8 mouse cellular contexts compared by ENCODE assay signal in genomic region chr3:88536103-88536930, GRCm38 (mm10). TPM values are rescaled to one million over a fixed set of nuclear protein-coding genes. Genes with fewer than 3 reads are reported as not detected.
A peak's percentile ranks its signal among the peaks of the same experiment; 100 is the strongest.
DNase-seq lines count a peak whose midpoint lies in the region; ATAC-seq and TF ChIP-seq lines count a peak whose summit lies in the region.

No protein-coding gene starts in this region.

- peak overlapping the region; percentile 51 for H3K9ac ChIP-seq in ES-Bruce4 (ENCODE audit: low read depth, poor library complexity, severe bottlenecking)
- peak overlapping the region; percentile 99 for H3K9ac ChIP-seq in forebrain, embryonic 12.5 days
- peak overlapping the region; percentile 57; the same call in 1 of the 2 replicates for H3K9ac ChIP-seq in heart, embryonic 14.5 days (ENCODE audit: low read length)
- H3K9ac ChIP-seq in kidney, postnatal 0 days (ENCODE audit: low read depth, low read length), result peak overlapping the region; percentile 23; the same call in 1 of the 2 replicates
- H3K9ac ChIP-seq in midbrain, embryonic 15.5 days, result peak overlapping the region; percentile 99

- TF ChIP-seq CTCF in ES-Bruce4 (IDR thresholded peaks at IDR 0.05; ENCODE audit: low read depth, low read length), result no peak
- no peak for TF ChIP-seq CTCF in kidney, postnatal 0 days (IDR thresholded peaks at IDR 0.05; ENCODE audit: low read depth)

- peak overlapping the region; percentile 93 for H3K4me2 ChIP-seq in forebrain, embryonic 12.5 days
- H3K4me2 ChIP-seq in heart, embryonic 14.5 days (ENCODE audit: low read length), result peak overlapping the region; percentile 68
- H3K4me2 ChIP-seq in kidney, postnatal 0 days (ENCODE audit: low read length), result peak overlapping the region; percentile 89
- H3K4me2 ChIP-seq in midbrain, embryonic 15.5 days, result peak overlapping the region; percentile 83

- peak overlapping the region; percentile 68 for H3K4me3 ChIP-seq in ES-Bruce4 (ENCODE audit: low read depth, low read length)
- H3K4me3 ChIP-seq in forebrain, embryonic 12.5 days (replicated peaks), result peak overlapping the region; percentile 93
- peak overlapping the region; percentile 29 for H3K4me3 ChIP-seq in heart, embryonic 14.5 days (ENCODE audit: control insufficient read depth in 1 of 2, insufficient read depth in 1 of 2, low read depth in 1 of 2, low read length in 2 of 2)
- H3K4me3 ChIP-seq in kidney, postnatal 0 days (replicated peaks; ENCODE audit: low read depth, low read length), result peak overlapping the region; percentile 21
- peak overlapping the region; percentile 65 for H3K4me3 ChIP-seq in midbrain, embryonic 15.5 days

- no peaks in the 10 kb centered on the region for H3K27me3 ChIP-seq in ES-Bruce4 (ENCODE audit: control insufficient read depth, insufficient read depth, low read length, poor library complexity, severe bottlenecking)
- H3K27me3 ChIP-seq in forebrain, embryonic 12.5 days, result no peaks in the 10 kb centered on the region
- H3K27me3 ChIP-seq in heart, embryonic 14.5 days (ENCODE audit: control insufficient read depth, insufficient read depth, low read length), result no peaks in the 10 kb centered on the region
- no peaks in the 10 kb centered on the region for H3K27me3 ChIP-seq in kidney, postnatal 0 days (ENCODE audit: insufficient read depth, low read length)
- no peaks in the 10 kb centered on the region for H3K27me3 ChIP-seq in midbrain, embryonic 15.5 days (replicated peaks)

- TF ChIP-seq POLR2A in ES-Bruce4 (IDR thresholded peaks at IDR 0.05; ENCODE audit: insufficient read depth, low read length), result peak; percentile 15

- H3K27ac ChIP-seq in ES-Bruce4 (ENCODE audit: insufficient read depth, low read length), result peak overlapping the region; percentile 24; the same call in 1 of the 2 replicates
- peak overlapping the region; percentile 99 for H3K27ac ChIP-seq in forebrain, embryonic 12.5 days
- 0 out of 4 replicates have a peak overlapping the region, but pooled peaks of 1 of the 2 experiments have one; percentile 24 for H3K27ac ChIP-seq in heart, embryonic 14.5 days (replicated peaks in 1 of 2; ENCODE audit: control insufficient read depth in 1 of 2, insufficient read depth in 1 of 2, low read depth in 2 of 2, low read length in 2 of 2)
- peak overlapping the region; percentile 26; the same call in 1 of the 2 replicates for H3K27ac ChIP-seq in kidney, postnatal 0 days
- peak overlapping the region; percentile 42 for H3K27ac ChIP-seq in midbrain, embryonic 15.5 days

- H3K36me3 ChIP-seq in ES-Bruce4 (ENCODE audit: control insufficient read depth, insufficient read depth, low read length, poor library complexity, severe bottlenecking), result peaks cover 8% of the 10 kb centered on the region; the same call in 1 of the 2 replicates
- H3K36me3 ChIP-seq in forebrain, embryonic 12.5 days (replicated peaks), result peaks cover 60% of the 10 kb centered on the region
- peaks cover 48% of the 10 kb centered on the region for H3K36me3 ChIP-seq in heart, embryonic 14.5 days (ENCODE audit: control insufficient read depth, insufficient read depth, low read length)
- peaks cover 18% of the 10 kb centered on the region; the same call in 1 of the 2 replicates for H3K36me3 ChIP-seq in kidney, postnatal 0 days (ENCODE audit: insufficient read depth, low read length)
- peaks cover 30% of the 10 kb centered on the region for H3K36me3 ChIP-seq in midbrain, embryonic 15.5 days (replicated peaks)

- ATAC-seq in forebrain, embryonic 12.5 days (ENCODE audit: low FRiP score), result no peak
- peak; percentile 10; the same call in 1 of the 2 replicates for ATAC-seq in heart, embryonic 14.5 days (ENCODE audit: insufficient number of reproducible peaks, insufficient read depth, low FRiP score, low read depth)
- ATAC-seq in kidney, postnatal 0 days (replicated peaks; ENCODE audit: low FRiP score, low read depth), result peak; percentile 25; the same call in 1 of the 2 replicates
- ATAC-seq in midbrain, embryonic 15.5 days (replicated peaks), result no peak

- peaks cover 22% of the 10 kb centered on the region for H3K4me1 ChIP-seq in ES-Bruce4 (ENCODE audit: control insufficient read depth, insufficient read depth, low read length)
- peaks cover 69% of the 10 kb centered on the region for H3K4me1 ChIP-seq in forebrain, embryonic 12.5 days
- H3K4me1 ChIP-seq in heart, embryonic 14.5 days (ENCODE audit: control insufficient read depth in 2 of 2, insufficient read depth in 2 of 2, low read length in 2 of 2), result peaks cover 27 to 58% of the 10 kb centered on the region in 2 experiments
- H3K4me1 ChIP-seq in kidney, postnatal 0 days (replicated peaks; ENCODE audit: insufficient read depth, low read length), result peaks cover 40% of the 10 kb centered on the region
- H3K4me1 ChIP-seq in midbrain, embryonic 15.5 days, result peaks cover 69% of the 10 kb centered on the region

- 6% methylated on average over 63 of the region's 64 CpGs for WGBS in forebrain, embryonic 12.5 days
- 6% methylated on average over 64 of the region's 64 CpGs for WGBS in heart, embryonic 14.5 days
- WGBS in kidney, postnatal 0 days, result 8% methylated on average over 64 of the region's 64 CpGs
- 3% methylated on average over 64 of the region's 64 CpGs for WGBS in midbrain, embryonic 15.5 days

- DNase-seq in c-Kit-positive CD71-positive TER-119-negative erythroid progenitor cells, embryonic 14.5 days (ENCODE audit: low read depth), result peak; percentile 74
- DNase-seq in kidney, postnatal 0 days (ENCODE audit: low spot score), result peak; percentile 83
- DNase-seq in liver, result peak; percentile 88
- peak; percentile 77 for DNase-seq in testis, postnatal 10 days (ENCODE audit: low spot score)

- H3K9me3 ChIP-seq in ES-Bruce4 (replicated peaks; ENCODE audit: control insufficient read depth, insufficient read depth, low read length, poor library complexity, severe bottlenecking), result no peaks in the 10 kb centered on the region
- H3K9me3 ChIP-seq in forebrain, embryonic 12.5 days, result no peaks in the 10 kb centered on the region
- H3K9me3 ChIP-seq in heart, embryonic 14.5 days (ENCODE audit: control insufficient read depth, low read length), result no peaks in the 10 kb centered on the region
- no peaks in the 10 kb centered on the region for H3K9me3 ChIP-seq in kidney, postnatal 0 days (replicated peaks; ENCODE audit: low read length)
- H3K9me3 ChIP-seq in midbrain, embryonic 15.5 days, result no peaks in the 10 kb centered on the region

- TF ChIP-seq EP300 in ES-Bruce4 (IDR thresholded peaks at IDR 0.05; ENCODE audit: insufficient read depth, low read depth, low read length), result 0 out of 2 replicates have a peak, but pooled peaks have one; percentile 38

RNA-seq across cellular contexts. Expression of gene Mex3a, which starts 4.1 kb away (rescaled TPM):
- 42.3 and 43.4 TPM in 2 replicates for polyA plus RNA-seq in ES-Bruce4 (2011; ENCODE audit: insufficient read depth, insufficient read length, low read depth, missing spikeins)
- polyA plus RNA-seq in forebrain, embryonic 12.5 days (2016; fragmentation: Nextera tagmentation; extraction: Ambion mirVana), result 51.0 and 53.2 TPM in 2 replicates
- 9.0 and 11.0 TPM in 2 replicates for polyA plus RNA-seq in heart, embryonic 14.5 days (2014; fragmentation: Nextera tagmentation; extraction: Ambion mirVana)
- 12.5 and 13.8 TPM in 2 replicates for polyA plus RNA-seq in kidney, postnatal 0 days (2015; fragmentation: Nextera tagmentation; extraction: Ambion mirVana)
- polyA plus RNA-seq in midbrain, embryonic 15.5 days (2015; fragmentation: Nextera tagmentation; extraction: Ambion mirVana), result 37.0 and 37.7 TPM in 2 replicates

RNA-seq across cellular contexts. Expression of gene Rab25, which starts 11.8 kb away (rescaled TPM):
- 33.2 and 35.1 TPM in 2 replicates for polyA plus RNA-seq in ES-Bruce4 (2011; ENCODE audit: insufficient read depth, insufficient read length, low read depth, missing spikeins)
- 0.82 and 1.2 TPM in 2 replicates for polyA plus RNA-seq in forebrain, embryonic 12.5 days (2016; fragmentation: Nextera tagmentation; extraction: Ambion mirVana)
- polyA plus RNA-seq in heart, embryonic 14.5 days (2014; fragmentation: Nextera tagmentation; extraction: Ambion mirVana), result 0.30 TPM in 1 of 2 replicates, not detected in the other
- 27.4 and 28.9 TPM in 2 replicates for polyA plus RNA-seq in kidney, postnatal 0 days (2015; fragmentation: Nextera tagmentation; extraction: Ambion mirVana)
- 0.41 and 1.3 TPM in 2 replicates for polyA plus RNA-seq in midbrain, embryonic 15.5 days (2015; fragmentation: Nextera tagmentation; extraction: Ambion mirVana)

RNA-seq across cellular contexts. Expression of gene Lamtor2, which starts 16.6 kb away (rescaled TPM):
- 138 and 151 TPM in 2 replicates for polyA plus RNA-seq in ES-Bruce4 (2011; ENCODE audit: insufficient read depth, insufficient read length, low read depth, missing spikeins)
- 137 and 138 TPM in 2 replicates for polyA plus RNA-seq in forebrain, embryonic 12.5 days (2016; fragmentation: Nextera tagmentation; extraction: Ambion mirVana)
- polyA plus RNA-seq in heart, embryonic 14.5 days (2014; fragmentation: Nextera tagmentation; extraction: Ambion mirVana), result 75.6 and 87.5 TPM in 2 replicates
- 164 and 173 TPM in 2 replicates for polyA plus RNA-seq in kidney, postnatal 0 days (2015; fragmentation: Nextera tagmentation; extraction: Ambion mirVana)
- polyA plus RNA-seq in midbrain, embryonic 15.5 days (2015; fragmentation: Nextera tagmentation; extraction: Ambion mirVana), result 206 and 232 TPM in 2 replicates

RNA-seq across cellular contexts. Expression of gene Ubqln4, which starts 17.2 kb away (rescaled TPM):
- 118 and 133 TPM in 2 replicates for polyA plus RNA-seq in ES-Bruce4 (2011; ENCODE audit: insufficient read depth, insufficient read length, low read depth, missing spikeins)
- 64.1 and 64.4 TPM in 2 replicates for polyA plus RNA-seq in forebrain, embryonic 12.5 days (2016; fragmentation: Nextera tagmentation; extraction: Ambion mirVana)
- 37.4 and 37.5 TPM in 2 replicates for polyA plus RNA-seq in heart, embryonic 14.5 days (2014; fragmentation: Nextera tagmentation; extraction: Ambion mirVana)
- polyA plus RNA-seq in kidney, postnatal 0 days (2015; fragmentation: Nextera tagmentation; extraction: Ambion mirVana), result 35.1 and 35.9 TPM in 2 replicates
- 45.9 and 48.0 TPM in 2 replicates for polyA plus RNA-seq in midbrain, embryonic 15.5 days (2015; fragmentation: Nextera tagmentation; extraction: Ambion mirVana)

RNA-seq across cellular contexts. Expression of gene Lmna, which starts 26.6 kb away (rescaled TPM):
- polyA plus RNA-seq in ES-Bruce4 (2011; ENCODE audit: insufficient read depth, insufficient read length, low read depth, missing spikeins), result 30.0 and 37.2 TPM in 2 replicates
- polyA plus RNA-seq in forebrain, embryonic 12.5 days (2016; fragmentation: Nextera tagmentation; extraction: Ambion mirVana), result 23.2 and 25.8 TPM in 2 replicates
- polyA plus RNA-seq in heart, embryonic 14.5 days (2014; fragmentation: Nextera tagmentation; extraction: Ambion mirVana), result 76.7 and 84.1 TPM in 2 replicates
- polyA plus RNA-seq in kidney, postnatal 0 days (2015; fragmentation: Nextera tagmentation; extraction: Ambion mirVana), result 99.3 and 108 TPM in 2 replicates
- polyA plus RNA-seq in midbrain, embryonic 15.5 days (2015; fragmentation: Nextera tagmentation; extraction: Ambion mirVana), result 51.1 and 51.6 TPM in 2 replicates

Comparison
In these comparisons a context has a peak if more than half of its experiments do, and no peak if none do; other contexts are left out.
1. H3K4me3 ChIP-seq: peak in every context shown above with its lines; median percentile 93 in forebrain, embryonic 12.5 days; 68 in ES-Bruce4; 65 in midbrain, embryonic 15.5 days; 29 in heart, embryonic 14.5 days; 21 in kidney, postnatal 0 days.
2. H3K9ac ChIP-seq: peak in every context shown above with its lines; median percentile 99 in forebrain, embryonic 12.5 days; 99 in midbrain, embryonic 15.5 days; 57 in heart, embryonic 14.5 days; 51 in ES-Bruce4; 23 in kidney, postnatal 0 days.
3. ATAC-seq: peak in heart, embryonic 14.5 days (single experiment) and kidney, postnatal 0 days (single experiment); none in forebrain, embryonic 12.5 days (single experiment) and midbrain, embryonic 15.5 days (single experiment).
4. RNA of gene Rab25, which starts 11.8 kb away (polyA plus RNA-seq): 33.2 to 35.1 TPM in ES-Bruce4 and 27.4 to 28.9 TPM in kidney, postnatal 0 days; 0.82 to 1.2 TPM in forebrain, embryonic 12.5 days, 0.41 to 1.3 TPM in midbrain, embryonic 15.5 days and 0.30 TPM in heart, embryonic 14.5 days; every median in the first group is over 10 times any median in the second.
5. Peak in every context shown above with its lines, with median percentiles within 50 percentile points of each other: DNase-seq and H3K4me2 ChIP-seq.